Mouse (Mus musculus) stomach, embryonic 15.5 days (tissue): Measurements from ENCODE around the gene Greb1. TPM values are rescaled to one million over a fixed set of nuclear protein-coding genes. Genes with fewer than 3 reads are reported as not detected.

Source experiments
- ATAC-seq: fragments of 200-750 bp; cut with Nextera tagmentation; 2 replicates; pipeline ENCODE4 v1.8.0; 2017; ENCODE audit warnings: low read depth, moderate number of reproducible peaks, moderate TSS enrichment; ENCODE audit not compliant: insufficient read depth, low FRiP score
- H3K27ac ChIP-seq: fragments of 300-500 bp; sonication (generic); 2 replicates; pipeline ENCODE4 v1.5.1; 2015; ENCODE audit warnings: mild to moderate bottlenecking, inconsistent platforms
- H3K27me3 ChIP-seq: fragments of 300-500 bp; sonication (generic); replicated peaks from 2 replicates; pipeline ENCODE4 v1.6.1; 2015; ENCODE audit warnings: inconsistent platforms
- H3K36me3 ChIP-seq: fragments of 300-500 bp; sonication (generic); 2 replicates; pipeline ENCODE4 v1.6.1; 2015; ENCODE audit warnings: inconsistent platforms
- H3K4me1 ChIP-seq: fragments of 300-500 bp; sonication (generic); 2 replicates; pipeline ENCODE4 v1.6.1; 2015; ENCODE audit warnings: inconsistent platforms
- H3K4me2 ChIP-seq: fragments of 300-500 bp; sonication (generic); 2 replicates; pipeline ENCODE4 v1.6.1; 2015; ENCODE audit warnings: mild to moderate bottlenecking, inconsistent platforms
- H3K4me3 ChIP-seq: fragments of 300-500 bp; sonication (generic); replicated peaks from 2 replicates; pipeline ENCODE4 v1.5.1; 2015; ENCODE audit warnings: inconsistent platforms
- H3K9ac ChIP-seq: fragments of 300-500 bp; sonication (generic); 2 replicates; pipeline ENCODE4 v1.6.1; 2015; ENCODE audit warnings: inconsistent platforms
- H3K9me3 ChIP-seq: fragments of 300-500 bp; sonication (generic); 2 replicates; pipeline ENCODE4 v1.6.1; 2016; ENCODE audit warnings: inconsistent platforms
- WGBS: fragments of 180-500 bp; shearing (Covaris S2); methylation state at CpG from one replicate; pipeline ENCODE4 v1.1.7; 2015; 5-methylcytosine and 5-hydroxymethylcytosine counted together
- polyA plus RNA-seq: library from polyadenylated mRNA; unstranded; fragments of >200 nt; fragmentation: Nextera tagmentation; extraction: Ambion mirVana; gene quantifications from 2 replicates; pipeline ENCODE4 v1.2.1, GENCODE M21; 2015

The Greb1 gene
- polyA plus RNA-seq, 1 experiment from 2014 or later = 2.2 TPM

DNA sequence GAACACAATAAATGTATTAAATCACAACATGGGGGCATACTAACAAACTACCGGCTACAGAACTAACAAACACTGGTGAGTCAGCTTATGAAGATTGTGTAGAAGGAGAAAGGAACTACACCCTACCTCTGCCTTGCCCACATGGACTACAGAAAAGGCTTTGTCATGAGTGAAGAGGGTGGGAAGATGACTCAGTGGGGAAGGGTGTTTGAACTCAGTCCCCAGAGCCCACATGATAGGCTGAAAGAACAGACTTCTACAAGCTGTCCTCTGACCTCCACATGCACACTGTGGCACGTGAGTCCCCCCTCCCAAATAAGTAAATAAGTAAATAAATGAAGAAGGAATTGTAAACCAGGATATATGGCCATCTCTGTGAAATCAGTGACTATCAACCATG lies 21.5 kb downstream of the Greb1 start:
- H3K9me3 ChIP-seq = no peaks in the 10 kb centered on the region
- no peak overlapping the region for H3K27ac ChIP-seq
- H3K4me2 ChIP-seq = no peak overlapping the region
- ATAC-seq = no peak
- H3K9ac ChIP-seq = no peak overlapping the region
- H3K27me3 ChIP-seq = no peaks in the 10 kb centered on the region
- no peaks in the 10 kb centered on the region for H3K4me1 ChIP-seq
- no peak overlapping the region for H3K4me3 ChIP-seq
- 73% methylated on average over 2 of the region's 2 CpGs for WGBS
- H3K36me3 ChIP-seq = no peaks in the 10 kb centered on the region

DNA sequence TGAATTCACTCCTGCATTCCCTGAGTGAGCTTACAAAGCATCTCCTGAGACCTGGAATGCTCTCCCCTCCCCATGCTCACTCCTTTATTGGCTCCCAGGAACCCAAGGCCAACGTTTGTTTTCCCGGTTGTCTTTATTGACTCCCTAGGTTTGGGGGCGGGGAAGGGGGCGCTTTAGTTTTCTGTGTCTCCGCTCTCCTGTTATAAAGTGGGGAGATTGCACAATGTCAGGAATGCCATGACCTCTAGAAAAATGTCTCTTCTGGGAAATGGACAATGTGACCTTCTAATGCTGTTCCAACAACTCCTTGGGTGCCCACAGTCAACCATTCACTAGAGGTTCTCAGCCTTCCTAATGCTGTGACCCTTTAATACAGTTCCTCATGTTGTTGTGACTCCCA lies 22.2 kb downstream of the Greb1 start:
- Histone ChIP-seq H3K27ac (no peak overlapping the region), H3K36me3 (no peaks in the 10 kb centered on the region), H3K4me1 (no peaks in the 10 kb centered on the region), H3K9me3 (no peaks in the 10 kb centered on the region), H3K4me2 (no peak overlapping the region), H3K4me3 (no peak overlapping the region), H3K27me3 (no peaks in the 10 kb centered on the region), H3K9ac (no peak overlapping the region)
- WGBS = 74% methylated on average over 5 of the region's 5 CpGs
- ATAC-seq = no peak

DNA sequence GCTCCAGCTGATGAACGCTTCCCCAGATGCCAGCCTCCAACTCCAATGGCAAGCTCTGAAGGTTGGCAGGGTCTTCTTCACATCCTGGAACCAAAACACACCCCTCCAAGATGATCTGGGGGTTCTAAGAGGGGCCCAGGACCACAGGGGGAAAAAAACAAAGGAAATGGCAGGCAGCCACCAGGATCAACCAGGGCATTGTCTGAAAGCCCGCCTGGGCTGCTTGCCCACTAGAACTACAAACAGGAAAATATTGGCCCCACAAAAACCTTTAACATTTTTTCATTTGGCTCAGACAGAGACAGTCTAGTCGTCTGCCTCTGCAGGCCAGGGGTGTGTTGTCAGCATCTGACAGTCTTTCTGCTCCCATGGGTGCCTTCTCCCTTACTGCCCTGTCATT lies 25.3 kb downstream of the Greb1 start:
- Histone ChIP-seq H3K4me3 (no peak overlapping the region), H3K9me3 (no peaks in the 10 kb centered on the region), H3K27me3 (no peaks in the 10 kb centered on the region), H3K36me3 (no peaks in the 10 kb centered on the region), H3K4me2 (no peak overlapping the region), H3K27ac (no peak overlapping the region), H3K4me1 (no peaks in the 10 kb centered on the region), H3K9ac (no peak overlapping the region)
- WGBS = 70% methylated on average over 3 of the region's 3 CpGs
- ATAC-seq = no peak

DNA sequence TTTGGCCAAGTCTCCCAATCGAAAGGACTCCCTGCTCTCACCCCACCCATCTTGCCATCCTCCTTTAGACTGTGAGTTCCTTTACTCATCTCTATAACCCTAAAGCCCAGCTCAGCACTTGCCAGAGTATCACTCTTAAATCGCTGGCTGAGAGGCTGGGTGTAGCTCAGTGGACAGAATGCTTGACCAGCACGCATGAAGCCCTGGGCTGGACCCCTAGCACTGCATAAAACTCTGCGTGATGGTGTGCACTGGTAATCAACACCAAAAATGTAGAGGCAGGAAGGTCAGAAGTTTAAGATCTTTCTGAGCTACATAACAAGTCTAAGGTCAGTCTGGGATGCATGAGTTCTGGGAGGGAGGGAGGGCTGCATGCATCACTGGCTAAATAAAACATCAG lies 26.1 kb downstream of the Greb1 start:
- Histone ChIP-seq H3K9ac (no peak overlapping the region), H3K27ac (no peak overlapping the region), H3K4me1 (no peaks in the 10 kb centered on the region), H3K4me2 (no peak overlapping the region), H3K36me3 (no peaks in the 10 kb centered on the region), H3K4me3 (no peak overlapping the region), H3K9me3 (no peaks in the 10 kb centered on the region), H3K27me3 (no peaks in the 10 kb centered on the region)
- 86% methylated on average over 4 of the region's 4 CpGs for WGBS
- ATAC-seq = no peak

DNA sequence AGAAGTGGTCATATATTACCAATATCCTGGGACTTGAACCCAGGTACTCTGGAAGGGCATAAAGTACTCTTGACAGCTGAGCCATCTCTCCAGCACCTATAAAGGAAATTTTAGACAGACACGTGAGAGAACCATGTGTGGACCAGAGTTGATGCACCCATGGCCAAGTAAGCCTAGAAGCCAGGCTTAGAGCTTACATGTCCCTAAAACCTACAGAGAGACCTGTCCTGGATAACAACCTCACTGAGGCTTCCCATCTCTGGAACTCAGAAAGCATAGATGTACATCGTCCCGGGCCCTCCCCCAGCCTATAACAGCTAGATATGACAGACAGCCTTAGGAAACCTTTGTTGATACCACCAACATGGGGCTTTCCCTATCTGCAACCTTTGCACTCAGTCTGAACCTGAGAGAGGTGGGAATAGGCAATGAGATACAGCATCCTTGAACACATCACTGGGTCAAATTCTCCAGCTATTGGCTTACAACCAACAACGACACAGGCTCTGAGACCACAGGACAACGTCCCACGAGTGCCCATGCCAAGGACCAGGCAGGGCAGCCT lies 31.0 kb downstream of the Greb1 start:
- H3K36me3 ChIP-seq = no peaks in the 10 kb centered on the region
- no peaks in the 10 kb centered on the region for H3K4me1 ChIP-seq
- H3K4me2 ChIP-seq = no peak overlapping the region
- H3K9me3 ChIP-seq = no peaks in the 10 kb centered on the region
- no peak for ATAC-seq
- H3K27me3 ChIP-seq = no peaks in the 10 kb centered on the region
- no peak overlapping the region for H3K9ac ChIP-seq
- H3K4me3 ChIP-seq = no peak overlapping the region
- no peak overlapping the region for H3K27ac ChIP-seq
- WGBS = 88% methylated on average over 6 of the region's 6 CpGs

DNA sequence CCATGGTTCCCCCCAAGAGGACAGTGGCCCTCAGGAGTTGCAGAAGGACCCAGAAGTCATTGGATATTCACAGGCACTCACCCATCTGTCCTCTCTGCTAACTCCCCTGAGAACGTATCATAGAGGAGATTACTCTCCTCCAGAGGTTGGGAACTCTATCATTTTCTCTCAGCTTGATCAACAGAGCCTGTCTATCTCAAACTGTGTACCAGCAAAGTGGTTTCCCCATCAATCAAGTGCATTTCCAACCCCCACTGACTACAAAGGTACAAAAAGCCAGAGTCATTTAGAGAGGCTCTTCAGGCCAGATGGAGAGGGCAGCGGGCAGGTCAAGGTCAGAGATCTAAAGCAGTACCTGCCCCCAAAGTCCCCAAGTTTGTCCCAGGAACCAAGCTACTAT lies 32.0 kb downstream of the Greb1 start:
- no peaks in the 10 kb centered on the region for H3K27me3 ChIP-seq
- H3K4me1 ChIP-seq = no peaks in the 10 kb centered on the region
- 56% methylated on average over 2 of the region's 2 CpGs for WGBS
- no peak overlapping the region for H3K4me3 ChIP-seq
- no peak overlapping the region for H3K27ac ChIP-seq
- H3K9me3 ChIP-seq = no peaks in the 10 kb centered on the region
- no peak overlapping the region for H3K4me2 ChIP-seq
- no peak overlapping the region for H3K9ac ChIP-seq
- ATAC-seq = no peak
- no peaks in the 10 kb centered on the region for H3K36me3 ChIP-seq

DNA sequence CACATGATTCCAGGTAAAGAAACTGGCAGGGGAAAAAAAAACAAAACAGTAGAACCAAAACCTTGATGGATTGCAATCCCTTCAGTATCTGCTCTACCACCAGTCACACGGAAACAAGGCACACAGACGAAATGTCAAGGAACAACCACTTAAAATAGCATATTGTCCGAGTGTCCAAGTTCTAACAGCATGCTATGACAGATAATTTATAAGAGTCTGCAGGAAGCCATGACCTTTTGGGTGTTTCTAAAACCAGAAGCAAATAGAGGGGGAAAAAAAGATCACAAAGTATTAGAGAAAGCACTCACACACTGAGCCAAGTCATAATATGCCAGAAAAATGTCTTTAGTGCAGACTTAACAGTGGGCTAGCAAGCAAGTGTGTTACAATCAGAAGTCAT lies 32.4 kb downstream of the Greb1 start:
- no peaks in the 10 kb centered on the region for H3K27me3 ChIP-seq
- H3K4me3 ChIP-seq = no peak overlapping the region
- no peak for ATAC-seq
- H3K27ac ChIP-seq = no peak overlapping the region
- 24% methylated on average over 3 of the region's 3 CpGs for WGBS
- no peak overlapping the region for H3K9ac ChIP-seq
- H3K4me1 ChIP-seq = no peaks in the 10 kb centered on the region
- no peaks in the 10 kb centered on the region for H3K36me3 ChIP-seq
- no peak overlapping the region for H3K4me2 ChIP-seq
- no peaks in the 10 kb centered on the region for H3K9me3 ChIP-seq

DNA sequence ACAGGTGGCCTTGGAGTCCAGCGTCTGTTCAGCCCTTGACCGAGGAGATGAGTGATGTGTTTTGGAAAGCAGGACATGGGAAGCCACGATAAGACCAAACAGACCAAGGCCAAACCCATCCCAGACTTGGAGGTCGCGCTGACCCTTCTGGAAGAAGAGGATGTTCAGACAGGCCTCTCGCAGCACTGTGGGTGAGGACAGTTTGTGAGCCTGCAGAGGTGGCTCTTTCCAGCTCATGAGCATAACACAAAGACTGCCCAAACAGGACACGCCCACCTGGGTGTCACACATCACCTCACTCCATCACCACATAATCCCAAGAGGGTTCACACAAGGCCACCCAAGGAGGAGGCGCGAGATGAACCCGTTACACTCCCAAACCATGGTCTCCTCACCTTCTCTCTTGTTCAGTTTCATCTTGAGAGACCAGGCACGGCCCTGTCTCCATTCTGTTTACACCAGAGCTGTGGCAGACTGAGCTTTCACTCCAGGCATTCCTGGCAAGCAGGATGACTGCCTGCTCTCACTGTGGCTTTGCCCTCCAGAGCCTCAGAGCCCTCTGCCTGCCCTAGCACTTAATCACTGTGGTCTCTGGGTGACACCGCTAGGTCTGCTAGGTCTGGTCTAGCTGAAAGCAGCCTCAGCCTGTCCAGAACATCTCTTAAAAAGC lies 35.8 kb downstream of the Greb1 start:
- Histone ChIP-seq H3K27ac (no peak overlapping the region), H3K27me3 (no peaks in the 10 kb centered on the region), H3K4me1 (no peaks in the 10 kb centered on the region), H3K36me3 (no peaks in the 10 kb centered on the region), H3K4me2 (no peak overlapping the region), H3K4me3 (no peak overlapping the region), H3K9me3 (no peaks in the 10 kb centered on the region), H3K9ac (no peak overlapping the region)
- WGBS = 69% methylated on average over 12 of the region's 12 CpGs
- ATAC-seq = no peak

DNA sequence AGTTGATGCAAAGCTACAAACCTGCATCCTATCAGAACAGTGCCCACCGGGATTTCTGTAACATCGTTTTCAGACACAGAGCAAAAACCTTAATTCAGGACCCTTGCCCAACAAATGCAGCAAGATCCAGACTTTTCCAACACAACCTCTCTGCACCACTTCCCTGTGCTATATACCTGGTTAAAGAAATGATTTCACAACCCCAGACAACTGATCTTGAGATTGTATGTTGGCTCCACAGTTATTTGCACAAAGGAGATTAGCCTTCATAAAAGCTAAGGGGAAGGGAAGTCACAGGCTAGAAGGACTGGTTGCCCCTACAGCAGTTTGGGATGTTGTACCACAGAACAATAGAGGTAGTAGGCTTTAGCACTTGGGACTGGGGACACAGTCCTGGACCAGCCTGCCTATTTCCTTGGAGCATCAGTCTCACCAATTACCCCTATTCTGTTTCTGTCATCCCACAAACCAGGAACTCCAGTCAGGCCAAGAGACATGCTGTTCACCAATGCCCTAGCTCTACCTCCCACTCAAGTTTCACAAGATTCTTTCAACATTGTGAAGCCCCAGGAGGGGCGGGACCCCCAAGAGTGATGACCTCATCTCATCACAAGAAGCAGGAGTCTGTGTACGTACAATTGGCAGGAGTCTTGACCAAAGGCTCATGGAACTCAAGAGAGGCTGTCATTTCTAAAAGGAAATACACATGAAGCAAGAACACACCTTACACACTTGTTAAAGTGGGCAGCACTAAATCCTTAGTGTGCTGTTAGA lies 36.9 kb downstream of the Greb1 start:
- Histone ChIP-seq H3K4me2 (no peak overlapping the region), H3K4me3 (no peak overlapping the region), H3K4me1 (no peaks in the 10 kb centered on the region), H3K9me3 (no peaks in the 10 kb centered on the region), H3K27ac (no peak overlapping the region), H3K9ac (no peak overlapping the region), H3K36me3 (no peaks in the 10 kb centered on the region), H3K27me3 (no peaks in the 10 kb centered on the region)
- no peak for ATAC-seq
- 80% methylated on average over 4 of the region's 4 CpGs for WGBS

DNA sequence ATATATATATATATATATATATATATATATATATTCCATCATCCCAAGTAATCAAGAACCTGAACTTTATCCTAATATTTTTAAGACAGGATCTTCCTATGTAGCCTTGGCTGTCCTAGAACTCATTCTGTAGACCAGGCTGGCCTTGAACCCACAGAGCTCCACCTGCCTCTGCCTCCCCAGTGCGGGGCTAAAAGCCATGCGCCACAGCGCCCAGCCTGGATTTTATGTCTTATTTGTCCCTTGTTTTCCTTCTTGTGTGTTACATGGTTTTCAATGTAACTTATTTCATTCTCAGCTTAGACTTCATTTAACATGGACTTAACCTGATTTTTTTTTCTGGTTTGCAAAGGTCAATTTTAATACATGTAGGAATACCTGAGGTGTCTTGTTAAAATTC lies 39.2 kb downstream of the Greb1 start:
- no peak for ATAC-seq
- no peak overlapping the region for H3K9ac ChIP-seq
- H3K4me1 ChIP-seq = no peaks in the 10 kb centered on the region
- no peak overlapping the region for H3K4me3 ChIP-seq
- no peak overlapping the region for H3K4me2 ChIP-seq
- H3K27ac ChIP-seq = no peak overlapping the region
- no peaks in the 10 kb centered on the region for H3K9me3 ChIP-seq
- no peaks in the 10 kb centered on the region for H3K27me3 ChIP-seq
- H3K36me3 ChIP-seq = no peaks in the 10 kb centered on the region
- 97% methylated on average over 3 of the region's 3 CpGs for WGBS

DNA sequence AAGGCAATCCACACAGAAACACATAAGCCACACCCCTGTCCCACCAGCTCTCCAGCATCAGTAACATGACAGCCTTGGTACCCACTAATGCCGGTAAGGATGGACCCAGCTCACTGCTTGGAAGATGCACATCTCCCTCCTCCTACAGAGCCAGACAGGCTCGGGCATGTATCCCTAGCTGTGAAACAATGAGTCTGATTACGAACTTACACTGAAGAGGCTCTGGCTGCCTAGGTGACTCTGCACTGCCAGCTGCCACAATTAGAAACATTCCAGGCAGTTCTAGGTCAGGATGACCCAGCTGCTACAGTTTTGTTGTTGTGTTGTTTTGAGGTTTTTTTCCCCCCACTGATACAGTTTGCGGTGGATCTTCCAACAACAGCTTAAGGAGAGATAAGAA lies 40.4 kb downstream of the Greb1 start:
- ATAC-seq = no peak
- no peak overlapping the region for H3K27ac ChIP-seq
- no peak overlapping the region for H3K9ac ChIP-seq
- H3K4me1 ChIP-seq = no peaks in the 10 kb centered on the region
- H3K9me3 ChIP-seq = no peaks in the 10 kb centered on the region
- no peak overlapping the region for H3K4me3 ChIP-seq
- no peak overlapping the region for H3K4me2 ChIP-seq
- H3K36me3 ChIP-seq = no peaks in the 10 kb centered on the region
- H3K27me3 ChIP-seq = no peaks in the 10 kb centered on the region
- WGBS = 63% methylated on average over 4 of the region's 4 CpGs

DNA sequence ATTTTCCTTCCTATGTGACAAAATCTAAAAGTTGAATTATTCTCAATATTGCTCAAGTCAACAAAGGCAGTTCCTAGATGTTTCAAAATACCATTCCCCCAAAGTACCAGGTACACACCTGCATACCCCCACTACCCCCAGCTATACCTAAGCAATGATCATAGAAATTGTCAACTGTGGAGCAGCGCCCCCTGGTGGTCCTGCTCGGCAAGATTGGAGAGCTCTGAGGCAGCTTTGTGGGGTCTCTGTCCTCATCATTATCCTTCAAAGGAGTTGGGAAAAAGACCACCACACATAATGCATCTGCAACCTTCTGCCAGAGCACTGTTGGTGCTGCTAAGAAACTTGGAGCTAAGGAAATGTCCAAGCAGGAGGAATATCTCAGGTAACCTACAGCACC lies 46.4 kb downstream of the Greb1 start:
- Histone ChIP-seq H3K27ac (no peak overlapping the region), H3K9ac (no peak overlapping the region), H3K36me3 (no peaks in the 10 kb centered on the region), H3K27me3 (no peaks in the 10 kb centered on the region), H3K9me3 (no peaks in the 10 kb centered on the region), H3K4me3 (no peak overlapping the region), H3K4me1 (no peaks in the 10 kb centered on the region), H3K4me2 (no peak overlapping the region)
- WGBS = 2% methylated on average over 2 of the region's 2 CpGs
- ATAC-seq = no peak
